Mouse (Mus musculus): ENCODE results near the gene Fuz.

GRCm38 (mm10) chr7:44857042-44857552 is 38.8 kb upstream of the Fuz start, which contains the start of gene Pnkp:
- TF ChIP-seq GATA1 (IDR thresholded peaks at IDR 0.05; ENCODE audit: low read length) (no peak), TAL1 (IDR thresholded peaks at IDR 0.05; ENCODE audit: low read length) (no peak)
